Mouse (Mus musculus) colon, adult 2 months (tissue): ENCODE measurements around the gene Calhm3. TPM values are rescaled to one million over a fixed set of nuclear protein-coding genes. Genes with fewer than 3 reads are reported as not detected.

Experiments used
- polyA plus RNA-seq: library from polyadenylated mRNA; depleted of rRNA; stranded (reverse); fragments of >200 nt; gene quantifications from 2 replicates; pipeline ENCODE4 v1.2.3, GENCODE M21; 2012; rRNA removed

The Calhm3 gene
- polyA plus RNA-seq: not detected in 2 replicates

DNA sequence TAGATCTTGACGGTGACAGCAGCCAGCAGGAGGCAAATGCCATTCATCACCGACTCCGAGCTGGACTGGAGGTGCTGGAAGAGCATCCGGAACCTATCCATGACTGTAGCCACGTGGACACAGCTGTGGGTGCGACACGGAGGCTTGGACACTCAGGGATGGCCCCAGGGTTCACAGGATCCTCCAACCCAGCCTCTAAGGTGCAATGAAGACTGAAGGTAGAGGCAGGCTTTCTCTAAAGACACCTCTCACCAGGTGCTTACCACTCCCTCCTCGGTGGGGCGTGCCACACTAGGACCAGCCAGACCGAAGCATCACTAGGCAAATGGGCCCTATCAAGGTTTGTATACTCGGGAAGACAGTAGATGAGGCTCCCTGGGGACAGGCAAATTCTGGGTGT lies at the start of gene Calhm3:
Gene Calhm3 (minus strand): TSS at position 101 of the 400 bp plus-strand sequence.

DNA sequence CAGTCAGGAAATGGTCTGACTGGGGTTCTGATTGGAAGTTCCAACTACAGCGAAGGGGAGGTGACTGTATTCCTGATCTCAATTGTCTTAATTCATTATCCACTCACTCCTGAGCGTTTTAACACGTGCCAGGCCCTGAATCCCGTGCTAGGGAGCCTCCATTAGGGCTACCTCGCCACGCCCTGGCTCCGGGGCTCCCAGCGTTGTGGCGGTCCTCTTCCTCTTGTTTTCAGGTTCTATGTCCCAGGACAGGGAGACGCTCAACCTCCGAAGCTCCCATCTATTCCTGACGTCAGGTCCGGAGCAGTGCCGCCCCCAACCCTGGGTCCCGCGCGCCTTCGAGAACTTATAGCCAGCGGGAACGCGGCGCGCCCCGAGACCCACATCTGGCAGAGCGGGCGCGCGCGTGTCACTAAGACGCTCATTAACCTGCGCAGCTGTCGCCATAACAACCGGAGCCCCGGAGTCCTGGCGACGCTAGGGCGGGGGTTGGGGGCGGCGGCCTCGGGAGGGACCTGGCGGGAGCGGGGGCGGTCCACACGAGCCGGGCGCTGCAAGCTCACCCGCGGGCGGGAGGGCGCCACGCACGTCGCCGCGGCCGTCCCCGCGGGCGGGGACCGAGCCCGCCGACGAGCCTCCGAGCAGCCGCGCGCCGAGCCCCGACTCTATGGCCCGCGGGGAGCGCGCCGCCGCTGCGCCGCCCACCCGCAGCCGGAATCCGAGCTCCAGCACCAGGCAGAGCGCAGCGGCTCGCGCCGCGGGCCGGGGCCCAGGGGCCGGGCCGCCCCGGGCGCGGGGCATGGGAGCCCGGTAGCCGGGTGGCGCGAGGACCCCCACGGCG lies 21.1 kb upstream of the Calhm3 start, which contains the start of gene Neurl1a:
Gene Neurl1a (plus strand): TSS at position 390 of the 841 bp plus-strand sequence.

DNA sequence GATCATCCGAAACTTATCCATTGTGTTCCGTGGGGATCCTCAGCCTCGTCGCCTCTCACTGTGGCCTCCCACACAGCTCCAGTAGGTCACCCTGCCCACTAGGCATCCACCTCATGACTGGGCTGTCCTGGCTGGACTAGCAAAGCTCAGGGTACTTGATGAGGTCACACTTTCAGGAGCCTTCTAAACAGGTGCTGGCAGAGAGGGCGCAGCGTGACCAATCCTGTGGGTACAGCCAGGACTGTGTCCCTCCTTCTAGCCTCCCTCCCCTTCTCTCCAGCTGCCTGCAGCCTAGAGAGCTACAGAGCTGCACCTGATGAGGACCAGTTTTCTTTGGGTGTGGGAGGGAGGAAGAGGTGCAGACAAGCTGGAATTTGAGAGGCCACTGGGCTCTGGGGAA lies 13.4 kb downstream of the Calhm3 start, which contains the start of gene Calhm1:
Gene Calhm1 (minus strand): TSS at position 101 of the 400 bp plus-strand sequence.

DNA sequence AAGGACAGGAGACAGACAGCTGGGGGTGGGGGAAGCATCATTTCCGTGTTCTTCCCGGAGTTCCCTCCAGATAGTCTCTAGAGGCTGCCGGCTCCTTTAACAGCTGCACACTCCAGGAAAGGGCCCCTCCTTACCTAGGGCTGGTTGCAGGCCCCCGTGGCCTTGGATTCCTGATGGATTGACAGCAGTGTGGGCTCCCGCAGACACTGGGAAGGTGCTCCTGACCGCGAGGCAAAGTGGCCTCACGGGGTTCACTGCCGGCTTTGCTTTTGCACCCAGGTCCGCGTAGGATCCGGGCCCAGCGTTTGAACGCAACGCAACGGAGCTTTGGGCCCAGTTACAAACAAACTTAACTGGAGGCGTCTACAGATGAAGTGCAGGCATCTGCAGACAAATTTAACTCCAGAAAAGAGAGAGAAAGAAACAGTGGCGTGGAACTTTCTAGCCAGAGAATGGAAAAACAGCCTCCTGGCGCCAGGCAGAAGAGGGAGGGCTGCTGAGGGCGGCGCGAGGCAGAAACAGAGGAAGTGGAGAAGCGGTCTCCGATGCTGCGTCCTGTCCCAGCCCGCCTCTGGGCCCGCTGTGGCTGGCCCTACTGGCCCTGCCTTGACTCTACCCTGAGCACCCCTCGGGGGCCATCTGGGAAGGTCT lies 19.7 kb downstream of the Calhm3 start, which contains the start of gene Calhm2:
Gene Calhm2 (minus strand): TSS at position 524 of the 651 bp plus-strand sequence.

Other genes starting within 250 kb of the Calhm3 start
- gene Ina, start 143.1 kb downstream of the Calhm3 start, polyA plus RNA-seq: 1.3 and 1.5 TPM in 2 replicates
- 7.6 and 8.1 TPM in 2 replicates for gene Nt5c2, start 142.6 kb downstream of the Calhm3 start, polyA plus RNA-seq
- 7.9 and 8.2 TPM in 2 replicates for gene Pcgf6, start 106.9 kb downstream of the Calhm3 start, polyA plus RNA-seq
- 2.3 and 2.7 TPM in 2 replicates for gene Taf5, start 90.0 kb downstream of the Calhm3 start, polyA plus RNA-seq
- 48.7 and 58.3 TPM in 2 replicates for gene Usmg5, start 67.1 kb downstream of the Calhm3 start, polyA plus RNA-seq
- gene Pdcd11, start 67.0 kb downstream of the Calhm3 start, polyA plus RNA-seq: 5.8 and 6.8 TPM in 2 replicates
- 10.7 and 12.1 TPM in 2 replicates for gene Calhm2, start 19.5 kb downstream of the Calhm3 start, polyA plus RNA-seq
- not detected in 2 replicates for gene Calhm1, start 13.5 kb downstream of the Calhm3 start, polyA plus RNA-seq
- 14.5 and 17.8 TPM in 2 replicates for gene Neurl1a, start 21.1 kb upstream of the Calhm3 start, polyA plus RNA-seq